Mouse (Mus musculus): Measurements from ENCODE around the gene Podnl1. TPM values are rescaled to one million over a fixed set of nuclear protein-coding genes. Genes with fewer than 3 reads are reported as not detected.

Podnl1 gene
- 10 to 100 TPM in 1 of 2 experiments, 1 to 10 TPM in 1; 6.1 to 13.1 TPM for polyA plus RNA-seq (2017; shearing (Covaris generic))

DNA sequence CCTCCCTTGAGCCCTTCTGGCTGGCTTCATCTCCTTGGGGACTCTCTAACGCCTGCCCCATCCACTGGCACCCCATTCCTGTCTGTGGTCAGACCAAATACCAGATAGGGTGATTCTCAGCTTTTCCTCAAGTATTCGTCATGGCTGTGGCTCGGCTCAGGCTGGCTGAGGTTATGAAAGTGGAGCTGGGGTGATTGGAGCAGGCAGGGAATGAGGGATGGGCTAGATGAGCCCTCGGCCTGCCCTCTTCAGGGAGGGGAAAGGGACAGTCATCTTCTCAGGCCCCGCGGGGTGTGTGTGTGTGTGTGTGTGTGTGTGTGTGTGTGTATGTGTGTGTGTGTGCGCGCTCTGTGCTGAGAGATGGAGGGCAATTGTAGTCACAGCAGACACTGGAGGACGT is at the start of gene Podnl1:
Podnl1 (plus strand) TSS at position 334 of the 400 bp plus-strand sequence.
- ATAC-seq = no peak

DNA sequence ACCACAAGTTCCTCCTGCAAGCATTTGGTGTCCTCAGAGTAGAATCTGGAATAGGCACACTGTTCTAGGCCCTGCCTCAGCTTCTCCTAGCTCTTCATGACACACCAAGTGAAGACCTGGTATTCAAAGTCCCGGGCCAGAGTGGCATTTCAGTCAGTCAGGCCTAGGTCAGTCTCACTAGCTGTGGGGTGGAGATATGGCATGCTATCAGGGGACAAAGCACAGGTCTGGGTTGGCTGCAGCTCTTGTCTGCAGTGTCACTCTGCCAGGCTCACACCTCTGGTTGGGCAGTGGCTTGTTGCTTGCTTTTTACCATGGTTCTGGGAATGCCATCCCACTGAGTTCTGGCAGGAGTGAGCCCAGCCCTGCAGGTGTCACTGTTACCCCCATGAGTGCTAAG is 49.4 kb upstream of the Podnl1 start:
- no peak for ATAC-seq

DNA sequence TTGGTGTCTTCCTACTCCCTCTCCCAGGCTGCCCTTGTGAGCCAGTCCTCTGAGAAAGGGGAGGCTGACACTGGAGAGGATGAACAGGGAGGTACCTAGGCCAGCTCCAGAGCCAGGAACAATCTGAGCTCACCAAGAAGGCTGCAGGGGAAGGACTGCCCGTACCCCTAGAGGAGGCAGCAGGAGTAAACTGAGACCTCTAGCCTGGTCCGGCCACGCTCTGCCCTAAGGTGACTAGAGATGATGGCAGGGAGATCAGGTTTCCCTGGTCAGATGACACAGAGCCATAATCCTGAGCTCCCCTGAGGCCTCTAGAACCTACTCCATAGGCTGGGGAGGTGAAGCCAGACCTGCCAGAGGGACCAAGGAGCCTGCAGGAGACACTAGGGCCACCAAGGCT is 48.9 kb upstream of the Podnl1 start:
- ATAC-seq = no peak

DNA sequence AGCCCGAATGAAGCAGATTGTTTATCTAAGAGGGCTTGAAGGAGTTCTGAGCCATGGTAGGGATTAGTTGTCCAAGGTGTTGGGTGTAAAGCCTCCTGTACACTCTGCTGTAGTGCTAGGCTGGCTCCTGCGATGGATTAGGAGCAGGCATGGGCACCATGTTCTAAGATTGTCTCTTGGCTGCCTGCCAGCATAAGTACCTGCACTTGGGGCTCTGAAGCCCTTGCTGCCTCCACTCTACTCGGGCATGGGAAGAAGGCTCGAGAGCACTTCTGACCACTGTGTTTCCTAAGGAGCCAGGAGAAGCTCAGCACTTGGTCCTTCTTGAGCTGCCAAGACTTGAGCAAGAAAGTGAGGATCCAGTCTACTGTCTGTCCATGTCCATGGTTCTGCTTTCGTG is 46.6 kb upstream of the Podnl1 start:
- ATAC-seq = no peak

DNA sequence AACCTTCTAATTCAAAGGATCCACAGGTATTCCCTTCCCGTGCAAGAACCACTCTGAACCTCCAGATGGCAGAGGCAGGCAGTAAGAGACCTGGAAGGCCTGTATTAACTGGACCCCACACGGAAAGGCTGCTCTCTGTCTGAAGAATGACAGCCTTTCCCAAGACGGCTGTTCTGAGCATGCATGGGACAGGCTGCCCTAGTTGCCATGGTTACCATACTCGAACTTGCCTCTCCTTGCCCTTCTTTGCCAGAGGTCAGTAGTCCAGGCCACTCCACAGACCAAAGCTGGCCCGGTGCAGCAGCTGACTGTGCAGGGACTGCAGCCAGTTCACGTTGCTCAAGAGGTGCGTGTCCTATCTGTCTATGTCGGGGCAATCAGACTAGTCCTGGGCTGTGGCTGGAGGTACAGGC is 42.0 kb upstream of the Podnl1 start:
- no peak for ATAC-seq

DNA sequence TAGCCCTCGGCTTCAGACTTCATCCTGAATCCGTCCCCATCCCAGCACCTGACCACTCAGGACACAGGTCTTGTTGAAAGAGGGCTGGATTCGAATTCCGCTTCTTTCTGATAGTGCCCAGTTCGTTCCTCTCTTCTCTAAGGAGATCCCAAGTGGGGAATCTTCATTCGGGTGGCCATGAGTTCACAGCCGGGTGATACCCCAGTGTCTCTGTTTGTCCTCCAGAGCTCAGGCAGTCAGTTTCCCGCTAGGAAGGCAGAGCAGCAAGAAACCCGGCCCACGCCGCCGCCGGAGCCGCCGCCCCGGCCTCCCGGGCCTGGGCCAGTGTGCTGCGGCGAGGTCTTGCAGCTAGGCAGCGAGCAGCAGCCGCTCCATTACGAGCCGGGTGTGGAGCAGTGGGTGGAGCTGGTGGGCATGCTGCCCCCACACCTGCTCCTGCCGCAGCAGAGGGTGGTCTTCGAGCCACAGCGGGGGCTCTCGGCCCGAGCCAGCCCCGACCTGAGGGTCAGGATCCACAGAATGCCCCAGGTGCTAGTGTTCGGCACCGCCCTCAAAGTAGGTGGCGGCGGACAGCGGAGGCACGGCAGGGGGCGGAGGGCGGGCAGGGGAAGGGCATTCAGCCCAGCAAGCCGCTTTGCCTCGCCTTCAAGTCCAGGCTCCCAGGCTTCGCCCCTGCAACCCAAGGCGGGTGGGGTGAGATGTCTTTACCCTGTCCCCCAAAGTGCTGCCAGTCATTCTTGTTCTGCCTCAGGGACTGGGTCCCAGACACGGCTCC is 41.3 kb upstream of the Podnl1 start:
- no peak for ATAC-seq

DNA sequence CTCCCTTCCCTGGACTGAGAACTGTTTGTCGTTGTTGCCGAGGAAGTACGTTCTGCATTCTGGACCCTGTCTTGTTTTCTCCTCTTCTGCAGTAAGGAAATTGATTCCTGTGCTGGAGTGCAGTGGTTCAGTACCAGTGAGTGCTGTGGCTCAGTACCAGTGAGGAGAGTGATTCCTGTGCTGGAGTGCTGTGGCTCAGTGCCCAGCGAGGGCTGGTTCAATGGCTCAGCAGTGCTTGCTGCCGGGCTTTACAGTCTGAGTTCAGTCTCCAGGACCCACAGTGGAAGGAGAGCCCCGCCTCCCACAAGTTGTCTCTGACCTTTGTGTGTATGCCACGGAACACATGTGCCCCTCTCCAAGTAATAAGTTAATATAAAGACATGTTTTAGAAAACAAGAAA is 38.6 kb upstream of the Podnl1 start:
- no peak for ATAC-seq

DNA sequence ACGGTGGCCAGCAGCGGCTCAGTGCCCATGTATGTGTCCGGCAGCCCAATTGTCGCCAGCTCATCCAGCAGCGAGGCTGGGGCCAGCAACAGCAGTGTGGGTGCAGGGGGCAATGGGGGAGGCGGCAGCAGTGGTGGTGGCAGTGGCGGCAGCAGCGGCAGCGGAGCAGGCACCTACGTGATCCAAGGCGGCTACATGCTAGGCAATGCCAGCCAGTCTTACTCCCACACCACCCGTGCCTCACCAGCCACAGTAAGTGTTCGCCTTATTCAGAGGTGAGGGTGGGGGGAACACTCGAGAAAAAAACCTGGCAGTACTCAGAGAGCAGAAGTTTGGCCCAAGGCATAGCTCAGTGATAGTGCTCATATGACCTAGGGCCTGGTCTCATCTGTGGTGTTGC is 38.0 kb upstream of the Podnl1 start:
- no peak for ATAC-seq

DNA sequence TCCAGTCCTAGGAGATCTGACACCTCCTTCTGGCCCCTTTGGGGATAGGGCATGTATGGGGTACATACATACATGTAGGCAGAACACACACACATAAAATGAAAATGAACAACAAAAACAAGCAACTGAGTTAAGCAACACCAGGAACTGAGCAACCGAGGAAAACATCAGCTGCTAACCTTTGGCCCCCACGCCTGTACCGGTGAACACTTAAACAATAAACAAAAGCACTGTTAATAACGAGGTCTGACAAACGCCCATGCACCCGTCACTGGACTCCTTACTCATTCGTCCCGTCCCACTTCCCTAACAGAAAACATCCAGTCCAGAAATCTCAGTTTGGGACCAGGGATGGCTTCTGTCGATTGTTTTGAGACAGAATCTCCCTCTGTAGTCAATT is 36.5 kb upstream of the Podnl1 start:
- no peak for ATAC-seq

DNA sequence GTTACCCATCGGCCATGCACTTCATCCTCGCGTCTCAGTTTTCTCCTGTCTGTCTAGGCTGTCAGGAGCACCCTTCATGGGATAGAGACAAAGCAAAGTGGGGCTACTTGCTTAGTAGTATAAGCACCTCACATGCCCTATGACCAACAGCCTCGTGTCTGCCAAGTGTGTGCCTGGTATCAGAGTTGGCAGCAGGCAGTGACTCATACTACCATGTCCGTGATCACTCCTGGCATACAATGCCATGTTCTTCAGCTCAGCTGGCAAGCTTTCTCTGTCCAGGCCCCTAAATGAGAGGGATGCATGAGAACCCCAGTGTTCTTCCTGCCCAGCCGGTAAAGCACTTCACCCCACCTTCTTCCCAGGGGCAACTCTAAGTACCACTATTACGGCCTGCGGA is 35.2 kb upstream of the Podnl1 start:
- ATAC-seq = no peak

DNA sequence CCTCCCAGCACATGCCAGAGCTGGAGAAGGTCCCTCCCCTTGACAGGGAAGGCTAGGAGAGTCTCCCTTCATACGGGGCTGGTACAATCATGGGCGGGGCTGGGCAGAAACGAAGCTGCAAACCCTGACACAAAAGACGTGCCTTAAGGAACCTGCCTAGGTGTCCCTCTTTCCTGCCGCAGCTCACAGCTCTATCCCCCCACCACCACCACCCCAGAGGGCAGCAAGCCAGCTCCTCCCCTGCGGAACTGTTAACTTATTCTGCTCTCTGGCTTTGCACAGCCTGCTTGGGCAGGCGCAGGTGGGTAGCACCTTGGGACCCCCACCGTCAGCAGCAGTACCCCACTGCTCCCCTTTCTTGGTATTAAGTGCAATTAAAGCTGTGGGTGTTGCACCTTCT is 29.7 kb upstream of the Podnl1 start:
- ATAC-seq = no peak

DNA sequence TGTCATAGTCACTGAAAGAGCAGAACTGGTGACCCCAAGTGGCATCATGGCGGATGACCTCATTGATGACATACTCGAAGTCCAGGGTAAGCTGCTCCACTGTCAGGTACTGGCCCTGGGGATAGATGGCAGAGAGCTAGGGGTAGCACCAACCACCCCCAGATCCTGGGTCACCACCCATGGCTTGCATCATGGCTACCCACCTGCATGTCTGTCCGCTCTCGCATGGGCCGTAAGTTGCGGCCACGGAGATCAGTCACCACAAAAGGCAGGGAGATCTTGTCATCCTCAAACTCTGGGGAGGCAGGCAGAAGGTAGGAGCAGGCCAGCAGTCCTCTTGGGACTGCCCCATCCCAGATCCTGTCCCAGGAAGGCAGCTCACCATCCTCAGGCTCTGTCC is 27.4 kb upstream of the Podnl1 start:
- no peak for ATAC-seq

DNA sequence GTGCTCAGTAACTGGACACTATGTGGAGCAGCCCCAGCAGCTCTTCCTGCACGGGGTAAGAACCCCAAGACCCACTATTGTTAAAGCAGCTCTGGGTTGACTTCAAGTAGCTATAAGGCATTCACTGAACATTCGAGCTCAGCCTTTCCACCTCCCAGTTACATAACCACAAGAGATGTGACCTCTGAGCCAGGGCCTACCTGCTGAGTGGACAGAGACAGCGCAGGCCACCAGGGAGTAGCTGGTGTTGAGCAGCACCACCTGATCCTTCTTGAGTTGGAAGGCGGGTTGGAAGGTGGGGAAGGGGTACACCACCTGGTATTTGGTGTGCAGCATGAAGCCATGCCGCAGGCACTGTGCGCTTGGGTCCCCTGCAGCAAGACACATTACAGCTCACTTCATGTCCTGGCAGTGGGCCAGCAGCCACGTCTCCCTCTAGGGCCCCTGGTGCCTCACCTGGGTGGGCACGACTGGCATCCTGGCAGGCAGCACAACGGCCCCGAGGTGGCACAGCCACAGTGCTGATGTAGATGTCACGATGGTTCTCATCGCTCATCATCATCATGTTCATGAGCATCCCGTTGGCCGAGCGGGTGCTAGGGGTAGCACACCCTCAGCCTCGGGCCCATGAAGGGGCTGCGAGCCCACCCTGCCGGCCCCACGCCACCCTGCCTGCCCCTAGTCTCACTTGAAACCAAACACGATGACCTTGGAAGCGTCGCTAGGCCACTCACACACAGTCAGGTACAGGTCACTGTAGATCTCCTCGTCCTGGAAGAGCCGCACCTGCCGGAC is 24.1 kb upstream of the Podnl1 start:
- ATAC-seq = no peak

DNA sequence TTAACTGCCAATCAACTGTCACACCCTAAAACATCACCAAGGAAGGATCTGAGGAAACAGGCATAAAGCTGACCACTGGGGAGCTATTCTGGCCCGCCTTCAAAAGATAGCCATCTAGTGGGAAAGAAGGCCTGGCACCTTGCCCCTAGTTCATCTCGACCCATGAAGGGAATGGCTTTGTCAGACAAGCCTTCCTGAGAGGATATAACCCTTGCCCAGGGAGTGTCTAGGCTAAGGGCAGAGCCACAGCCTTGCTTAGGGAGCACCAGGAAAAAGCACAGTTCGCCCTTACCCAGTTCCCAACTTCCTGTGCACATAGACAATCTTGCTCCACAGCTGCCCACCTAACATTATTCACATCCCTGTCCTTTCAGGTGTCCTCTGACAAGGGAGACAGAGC is 22.2 kb upstream of the Podnl1 start:
- ATAC-seq = no peak

DNA sequence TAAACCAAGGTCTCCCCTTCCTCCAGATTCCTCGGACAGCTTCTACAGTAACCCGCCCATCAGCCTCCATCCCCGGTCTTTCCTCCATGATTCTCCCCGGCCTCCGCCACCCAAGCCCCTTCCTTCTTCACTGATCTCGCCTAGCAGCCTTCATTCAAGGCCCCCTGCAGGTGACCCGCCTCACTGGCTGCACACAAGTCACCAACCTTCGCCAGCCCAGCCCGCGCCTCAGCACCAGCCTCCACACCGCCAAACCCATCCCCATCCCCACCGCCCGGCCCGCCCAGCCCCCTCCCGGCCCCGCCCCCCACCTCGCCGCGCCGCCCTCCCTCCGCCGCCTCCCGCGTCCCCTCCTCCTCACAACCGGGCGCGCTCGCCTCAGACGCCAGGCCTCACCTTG is 21.6 kb upstream of the Podnl1 start:
- ATAC-seq = peak; percentile 24

DNA sequence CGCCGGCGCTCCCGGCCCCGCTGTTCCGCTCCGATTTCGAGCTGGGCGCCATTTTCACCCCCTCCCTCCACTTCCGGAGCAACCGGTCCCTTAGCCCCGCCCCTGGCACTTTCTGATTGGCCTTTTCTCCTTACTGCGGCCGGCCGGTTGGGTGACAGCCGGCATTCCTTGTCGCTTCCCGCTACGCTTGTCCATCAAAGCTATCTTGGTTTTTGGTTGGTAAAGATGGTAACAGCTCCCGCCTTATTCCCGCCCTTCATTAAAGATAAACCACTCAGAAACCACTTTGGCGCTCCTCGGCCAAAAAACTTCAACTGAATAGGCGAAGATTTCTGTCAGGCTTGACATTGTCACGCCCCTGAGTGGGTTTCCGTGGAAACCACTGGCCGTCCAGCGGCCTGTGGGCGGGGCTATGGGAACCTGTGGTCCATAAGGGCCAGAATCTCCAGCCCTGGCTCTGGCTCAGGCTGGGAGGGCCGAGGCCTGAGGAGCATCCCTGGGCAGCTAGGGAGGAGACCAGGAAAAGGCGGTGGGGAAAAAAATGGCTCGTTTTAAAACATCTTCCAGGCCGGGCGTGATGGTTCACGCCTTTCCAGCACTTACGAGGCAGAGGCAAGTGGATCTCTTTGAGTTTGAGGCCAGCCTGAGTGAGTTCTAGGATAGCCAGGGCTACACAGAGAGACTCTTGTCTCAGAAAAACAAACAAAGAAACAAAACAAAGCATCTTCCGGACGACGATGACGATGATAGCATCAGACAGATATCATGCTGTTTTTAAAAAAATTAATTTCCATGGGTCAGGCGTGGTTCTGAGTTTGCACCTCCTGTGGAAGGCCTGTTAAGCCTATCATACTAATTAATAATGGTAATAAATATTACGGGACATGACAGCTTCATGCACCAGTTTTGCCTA is 20.8 kb upstream of the Podnl1 start, which contains the start of gene Dcaf15:
Dcaf15 (minus strand) TSS at position 72 of the 913 bp plus-strand sequence.
- peak; percentile 95 for ATAC-seq

DNA sequence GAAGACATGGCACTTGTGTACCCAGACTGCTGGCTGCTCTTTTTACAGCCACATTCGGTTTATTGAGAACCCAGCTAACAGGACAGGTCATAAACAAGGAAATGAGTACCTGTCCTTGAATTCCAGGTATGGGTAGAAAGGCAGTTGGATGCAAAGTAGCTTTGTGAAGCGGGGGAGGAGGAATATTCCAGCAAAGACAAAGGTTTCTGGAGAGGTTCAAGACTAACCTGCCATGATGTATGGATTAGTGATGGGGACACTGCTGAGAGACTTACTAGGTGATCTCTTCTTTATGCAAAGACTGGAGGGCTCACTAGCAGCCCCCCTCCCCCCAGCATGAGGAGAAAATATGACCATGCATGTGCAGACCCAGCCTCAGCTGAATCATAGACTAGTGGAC is 20.1 kb upstream of the Podnl1 start:
- ATAC-seq = no peak

DNA sequence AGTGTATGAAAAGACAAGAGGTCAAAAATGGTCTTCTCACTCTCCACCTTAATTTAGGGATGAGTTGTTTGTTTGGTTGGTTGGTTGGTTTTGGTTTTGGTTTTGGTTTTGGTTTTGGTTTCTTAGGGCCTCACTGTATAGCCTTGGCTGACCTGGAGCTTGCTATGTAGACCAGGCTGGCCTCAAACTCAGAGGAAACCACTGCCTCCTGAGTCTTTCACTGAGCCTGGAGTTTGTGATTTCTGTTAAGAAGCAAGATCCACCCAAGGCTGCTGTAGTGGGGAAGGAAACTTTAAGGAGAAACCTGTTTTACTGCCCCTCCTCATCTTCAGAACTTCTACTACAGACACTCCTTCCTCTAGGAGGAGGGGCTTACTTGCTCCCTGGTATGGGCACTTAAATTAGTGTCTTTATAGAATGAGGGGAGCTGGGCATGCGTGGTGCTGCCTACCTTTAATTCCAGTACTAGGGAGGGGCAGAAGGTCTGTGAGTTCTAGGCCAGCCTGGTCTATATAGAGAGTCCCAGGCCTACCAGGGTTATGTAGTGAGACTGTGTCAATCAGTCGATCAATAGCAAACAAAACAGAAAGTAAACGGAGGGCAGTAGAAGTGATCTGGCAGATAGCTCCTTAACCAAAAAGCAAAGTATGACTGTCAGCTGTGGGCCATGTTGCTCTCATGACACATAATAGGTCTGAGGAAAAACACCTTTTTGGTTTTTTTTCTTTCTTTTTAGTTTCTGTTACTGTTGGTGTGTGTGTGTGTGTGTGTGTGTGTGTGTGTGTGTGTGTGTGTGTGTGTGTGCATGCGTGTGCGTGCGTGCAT is 19.4 kb upstream of the Podnl1 start:
- peak; percentile 24 for ATAC-seq

DNA sequence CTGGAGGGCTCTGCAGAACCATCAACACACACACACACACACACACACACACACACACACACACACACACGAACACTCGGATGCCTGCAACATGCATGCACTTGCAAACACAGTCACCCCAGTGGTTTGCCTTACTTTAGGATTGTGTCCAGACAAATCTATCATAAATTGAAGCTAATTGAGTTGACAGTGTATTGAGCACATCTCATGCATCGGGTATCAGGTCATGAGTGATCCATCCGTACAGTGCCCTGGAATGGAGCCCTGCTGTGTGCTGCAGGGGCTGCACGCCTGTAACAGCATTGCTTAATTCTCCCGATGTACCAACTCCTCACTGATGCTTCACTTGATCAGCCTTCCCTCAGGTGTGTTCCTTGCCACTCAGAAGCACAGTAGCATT is 10.1 kb upstream of the Podnl1 start:
- no peak for ATAC-seq

DNA sequence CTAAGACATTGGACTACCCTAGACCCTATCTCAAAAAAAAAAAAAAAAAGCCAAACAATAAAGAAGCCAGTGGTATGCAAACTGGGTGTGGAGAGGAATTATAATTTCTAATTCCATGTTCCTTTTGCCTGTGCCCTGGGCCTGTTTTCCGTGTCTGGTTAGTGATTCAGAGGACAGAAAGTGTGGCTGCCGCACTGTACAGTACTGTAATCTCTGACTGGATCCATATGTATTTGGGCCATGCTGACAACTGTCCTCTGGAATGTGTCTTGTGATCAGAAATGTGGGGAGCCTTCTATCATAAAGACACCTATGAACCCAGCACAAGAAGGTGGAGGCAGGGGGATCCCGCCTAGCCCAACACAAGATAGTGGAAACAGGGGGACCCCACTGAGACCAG is 3.6 kb upstream of the Podnl1 start:
- no peak for ATAC-seq

DNA sequence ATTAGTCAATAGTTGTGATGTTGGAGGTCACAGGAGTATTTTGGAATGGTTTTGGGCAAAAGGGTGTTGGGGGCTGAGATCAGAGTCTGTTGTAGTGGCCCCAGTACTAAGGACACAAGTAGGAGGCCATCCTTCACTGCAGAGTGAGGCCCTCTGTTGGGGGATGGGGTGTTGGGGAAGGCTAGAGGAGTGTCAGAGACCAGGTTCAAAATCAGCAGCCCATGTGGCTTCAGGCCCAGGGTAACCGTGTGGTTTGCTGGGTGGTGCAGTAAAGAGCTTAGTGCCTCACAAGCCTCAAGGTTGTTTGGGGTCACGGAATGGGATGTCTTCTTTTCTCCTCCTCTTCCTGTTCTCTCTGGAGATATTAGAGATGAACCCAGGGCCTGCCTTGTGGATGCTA is 953 bp downstream of the Podnl1 start:
- ATAC-seq = peak; percentile 11
